Mouse (Mus musculus): ENCODE data around the gene Btbd11. TPM values are rescaled to one million over a fixed set of nuclear protein-coding genes. Genes with fewer than 3 reads are reported as not detected.
A peak's percentile ranks its signal among the peaks of the same experiment; 100 is the strongest.
"Not testable (repeated sequence)": the region's sequence is repeated elsewhere in the genome, so short reads cannot be mapped to it uniquely, and the experiment has no call there.

The Btbd11 gene
- polyA plus RNA-seq, 1 experiment from 2014 or later, result 2.8 TPM

DNA sequence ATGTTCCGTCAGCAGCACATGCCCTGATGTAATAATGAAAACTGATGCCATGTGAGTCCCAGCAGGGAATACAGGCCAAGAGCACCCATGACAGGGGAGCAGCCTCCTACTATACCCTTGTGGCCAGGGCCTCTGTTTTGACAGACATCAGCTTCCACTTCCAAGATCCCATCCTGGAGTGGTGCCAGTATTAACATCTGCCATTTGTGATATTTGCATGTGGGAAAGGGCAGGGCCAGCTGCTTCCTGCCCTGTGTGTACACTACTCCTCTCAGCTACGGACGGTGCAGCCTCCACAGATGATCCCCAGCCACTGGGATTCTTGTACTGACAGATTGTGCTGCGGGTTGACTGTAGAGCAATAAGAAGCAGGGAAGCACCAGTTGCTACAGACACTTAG, 269.3 kb downstream of the Btbd11 start:
- Histone ChIP-seq H3K27ac (ENCODE audit: low read length) (no peak overlapping the region), H3K4me2 (ENCODE audit: low read depth, low read length) (no peak overlapping the region), H3K27me3 (ENCODE audit: control insufficient read depth, insufficient read depth, low read length) (no peaks in the 10 kb centered on the region), H3K4me3 (replicated peaks; ENCODE audit: low read length) (no peak overlapping the region), H3K36me3 (ENCODE audit: control insufficient read depth, insufficient read depth, low read length) (no peaks in the 10 kb centered on the region), H3K9ac (ENCODE audit: low read length) (no peak overlapping the region), H3K4me1 (ENCODE audit: control insufficient read depth, insufficient read depth, low read length) (peaks cover 4% of the 10 kb centered on the region; the same call in 1 of the 2 replicates), H3K9me3 (replicated peaks; ENCODE audit: control insufficient read depth, low read length) (no peaks in the 10 kb centered on the region)
- ATAC-seq (ENCODE audit: insufficient read depth, low FRiP score), result 0 out of 2 replicates have a peak, but pooled peaks have one; percentile 40
- 24% methylated on average over 4 of the region's 4 CpGs for WGBS

DNA sequence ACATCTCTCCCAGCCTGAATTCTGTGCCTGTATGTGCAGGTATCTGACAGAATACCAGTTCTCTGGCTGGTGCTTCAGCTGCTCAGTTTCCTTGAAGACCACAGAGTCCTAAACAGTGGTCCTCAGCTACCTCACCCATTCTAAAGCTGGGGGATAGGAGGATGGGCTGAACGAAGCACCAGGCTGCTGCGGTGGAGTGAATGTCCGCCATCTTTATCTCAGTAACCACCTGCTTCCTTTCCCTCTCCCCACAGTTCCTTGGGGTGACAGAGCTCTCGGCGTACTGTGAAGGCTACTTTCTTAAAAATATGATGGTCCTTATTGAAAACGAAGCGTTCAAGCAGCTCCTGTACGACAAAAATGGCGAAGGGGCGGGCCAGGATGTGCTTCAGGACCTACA, 271.3 kb downstream of the Btbd11 start:
- WGBS, result 91% methylated on average over 10 of the region's 10 CpGs
- H3K36me3 ChIP-seq (ENCODE audit: control insufficient read depth, insufficient read depth, low read length), result no peaks in the 10 kb centered on the region
- no peak for ATAC-seq (ENCODE audit: insufficient read depth, low FRiP score)
- H3K9ac ChIP-seq (ENCODE audit: low read length), result no peak overlapping the region
- H3K27me3 ChIP-seq (ENCODE audit: control insufficient read depth, insufficient read depth, low read length), result no peaks in the 10 kb centered on the region
- H3K27ac ChIP-seq (ENCODE audit: low read length), result no peak overlapping the region
- H3K9me3 ChIP-seq (replicated peaks; ENCODE audit: control insufficient read depth, low read length), result no peaks in the 10 kb centered on the region
- no peak overlapping the region for H3K4me2 ChIP-seq (ENCODE audit: low read depth, low read length)
- peaks cover 4% of the 10 kb centered on the region; the same call in 1 of the 2 replicates for H3K4me1 ChIP-seq (ENCODE audit: control insufficient read depth, insufficient read depth, low read length)
- no peak overlapping the region for H3K4me3 ChIP-seq (replicated peaks; ENCODE audit: low read length)

DNA sequence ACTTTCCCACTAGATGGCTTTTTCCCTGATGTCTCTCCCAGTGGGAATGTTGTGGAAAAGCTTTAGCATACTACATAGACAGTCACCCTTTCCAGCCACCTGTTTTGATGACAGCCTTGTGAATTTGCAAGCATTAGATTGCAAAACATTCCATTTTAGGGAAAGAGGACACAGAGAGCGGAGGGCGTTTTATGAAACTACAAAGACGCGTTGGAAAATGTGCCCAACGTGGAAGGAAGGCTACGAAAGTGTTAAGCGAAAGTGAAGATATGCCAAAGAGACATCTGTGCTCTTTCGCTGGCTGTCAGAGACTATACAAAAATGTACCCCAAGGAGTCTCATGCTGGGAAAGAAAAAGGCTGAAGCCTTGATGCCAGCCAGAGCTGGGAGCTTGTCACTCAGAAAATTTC, 286.9 kb downstream of the Btbd11 start:
- Histone ChIP-seq H3K9ac (ENCODE audit: low read length) (no peak overlapping the region), H3K36me3 (ENCODE audit: control insufficient read depth, insufficient read depth, low read length) (no peaks in the 10 kb centered on the region), H3K9me3 (replicated peaks; ENCODE audit: control insufficient read depth, low read length) (0 out of 2 replicates have a peak, but pooled peaks cover 6% of the 10 kb centered on the region), H3K27me3 (ENCODE audit: control insufficient read depth, insufficient read depth, low read length) (no peaks in the 10 kb centered on the region), H3K4me2 (ENCODE audit: low read depth, low read length) (no peak overlapping the region), H3K4me1 (ENCODE audit: control insufficient read depth, insufficient read depth, low read length) (no peaks in the 10 kb centered on the region), H3K27ac (ENCODE audit: low read length) (no peak overlapping the region), H3K4me3 (replicated peaks; ENCODE audit: low read length) (no peak overlapping the region)
- 86% methylated on average over 8 of the region's 8 CpGs for WGBS
- no peak for ATAC-seq (ENCODE audit: insufficient read depth, low FRiP score)

DNA sequence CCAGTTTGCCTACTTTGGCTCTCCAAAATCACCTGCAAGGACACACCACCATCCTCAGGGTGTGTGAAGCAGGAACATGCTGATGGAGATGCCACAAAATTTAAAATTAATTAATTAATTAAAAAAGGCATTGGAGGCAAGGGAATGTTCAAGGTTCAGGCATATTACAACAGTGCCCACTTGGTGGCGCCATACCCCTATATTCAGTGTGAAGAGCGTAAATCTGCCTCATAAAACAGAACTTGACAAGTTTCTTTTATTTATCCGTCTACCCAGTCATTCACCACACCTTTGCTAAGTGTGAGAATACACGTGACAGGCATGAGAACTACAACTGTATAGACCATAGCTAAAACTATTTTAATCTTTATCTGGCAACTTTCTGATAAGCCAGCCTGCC, 292.0 kb downstream of the Btbd11 start:
- H3K27ac ChIP-seq (ENCODE audit: low read length), result no peak overlapping the region
- no peak overlapping the region for H3K4me3 ChIP-seq (replicated peaks; ENCODE audit: low read length)
- no peaks in the 10 kb centered on the region for H3K4me1 ChIP-seq (ENCODE audit: control insufficient read depth, insufficient read depth, low read length)
- WGBS, result 16% methylated on average over 4 of the region's 4 CpGs
- H3K9me3 ChIP-seq (replicated peaks; ENCODE audit: control insufficient read depth, low read length), result no peaks in the 10 kb centered on the region
- H3K4me2 ChIP-seq (ENCODE audit: low read depth, low read length), result no peak overlapping the region
- H3K9ac ChIP-seq (ENCODE audit: low read length), result no peak overlapping the region
- H3K27me3 ChIP-seq (ENCODE audit: control insufficient read depth, insufficient read depth, low read length), result no peaks in the 10 kb centered on the region
- no peak for ATAC-seq (ENCODE audit: insufficient read depth, low FRiP score)
- H3K36me3 ChIP-seq (ENCODE audit: control insufficient read depth, insufficient read depth, low read length), result no peaks in the 10 kb centered on the region

DNA sequence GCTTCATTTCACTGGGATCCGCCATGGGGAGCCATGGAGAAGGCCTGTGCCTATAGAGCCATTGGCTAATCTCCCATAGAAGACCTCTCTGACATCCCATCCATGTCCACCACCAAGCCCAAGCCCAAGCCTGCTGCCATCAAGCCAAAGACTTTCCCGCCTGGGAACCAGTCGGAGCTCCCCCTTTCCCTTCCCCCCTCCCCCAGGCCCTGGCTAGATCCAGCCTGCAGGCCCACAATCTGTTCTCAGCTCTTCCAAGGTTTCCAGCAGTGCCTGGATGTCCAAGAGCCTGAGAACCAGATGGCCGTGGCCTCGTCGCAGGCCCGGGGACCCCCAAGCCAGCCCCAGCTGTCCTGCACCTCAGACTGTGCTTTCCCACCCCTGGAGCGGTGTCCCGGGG, 295.8 kb downstream of the Btbd11 start:
- Histone ChIP-seq H3K4me2 (ENCODE audit: low read depth, low read length) (no peak overlapping the region), H3K9ac (ENCODE audit: low read length) (no peak overlapping the region), H3K4me1 (ENCODE audit: control insufficient read depth, insufficient read depth, low read length) (no peaks in the 10 kb centered on the region), H3K4me3 (replicated peaks; ENCODE audit: low read length) (no peak overlapping the region), H3K36me3 (ENCODE audit: control insufficient read depth, insufficient read depth, low read length) (no peaks in the 10 kb centered on the region), H3K27me3 (ENCODE audit: control insufficient read depth, insufficient read depth, low read length) (no peaks in the 10 kb centered on the region), H3K9me3 (replicated peaks; ENCODE audit: control insufficient read depth, low read length) (no peaks in the 10 kb centered on the region), H3K27ac (ENCODE audit: low read length) (no peak overlapping the region)
- WGBS, result 92% methylated on average over 9 of the region's 9 CpGs
- ATAC-seq (ENCODE audit: insufficient read depth, low FRiP score), result no peak

DNA sequence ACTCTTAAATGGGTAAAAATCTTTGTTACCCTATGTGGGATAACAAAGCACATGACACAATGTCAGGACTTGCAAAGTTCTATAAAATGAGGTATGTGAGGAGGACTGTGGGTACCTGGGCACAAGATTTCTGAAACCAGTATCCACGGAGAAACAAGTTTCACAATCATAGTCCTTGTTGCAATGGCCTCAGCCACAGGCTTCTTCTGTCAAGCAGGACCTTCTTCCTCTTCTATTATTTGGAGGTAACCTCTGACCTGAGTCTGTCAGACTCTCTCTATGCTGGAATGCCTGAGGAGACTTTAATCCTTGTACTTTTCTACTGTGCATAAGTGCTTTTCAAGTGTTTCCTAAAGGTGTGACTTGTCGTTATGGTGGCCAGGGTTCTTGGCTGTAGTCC, 307.8 kb downstream of the Btbd11 start:
- not testable (repeated sequence) for H3K9ac ChIP-seq (ENCODE audit: low read length); H3K27me3 ChIP-seq (ENCODE audit: control insufficient read depth, insufficient read depth, low read length); H3K4me3 ChIP-seq (replicated peaks; ENCODE audit: low read length); ATAC-seq (ENCODE audit: insufficient read depth, low FRiP score); H3K36me3 ChIP-seq (ENCODE audit: control insufficient read depth, insufficient read depth, low read length); H3K9me3 ChIP-seq (replicated peaks; ENCODE audit: control insufficient read depth, low read length); H3K27ac ChIP-seq (ENCODE audit: low read length); H3K4me2 ChIP-seq (ENCODE audit: low read depth, low read length); H3K4me1 ChIP-seq (ENCODE audit: control insufficient read depth, insufficient read depth, low read length)
- WGBS, result 53% methylated on average over 2 of the region's 2 CpGs

DNA sequence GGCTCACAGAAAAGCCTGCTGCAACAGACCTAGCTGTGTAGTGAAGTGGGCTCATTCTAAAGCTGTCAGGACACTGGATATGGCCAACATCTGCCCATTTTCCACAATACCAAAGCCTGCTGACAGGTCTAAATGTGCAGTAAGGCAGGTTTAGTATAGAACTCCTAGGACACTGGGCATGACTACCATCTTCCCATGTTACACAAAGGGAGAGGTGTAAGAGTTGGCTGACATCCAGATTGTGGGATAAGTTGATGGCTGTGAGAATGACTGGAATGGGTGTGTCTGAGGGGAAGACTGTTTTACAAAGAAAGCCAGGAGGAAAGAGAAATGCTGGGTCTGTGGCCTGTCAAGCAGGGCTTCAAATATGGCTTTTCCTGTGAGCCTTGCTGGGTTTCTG, 313.1 kb downstream of the Btbd11 start:
- ATAC-seq (ENCODE audit: insufficient read depth, low FRiP score), result no peak
- Histone ChIP-seq H3K36me3 (ENCODE audit: control insufficient read depth, insufficient read depth, low read length) (no peaks in the 10 kb centered on the region), H3K4me2 (ENCODE audit: low read depth, low read length) (no peak overlapping the region), H3K9me3 (replicated peaks; ENCODE audit: control insufficient read depth, low read length) (no peaks in the 10 kb centered on the region), H3K4me3 (replicated peaks; ENCODE audit: low read length) (no peak overlapping the region), H3K9ac (ENCODE audit: low read length) (no peak overlapping the region), H3K27ac (ENCODE audit: low read length) (no peak overlapping the region), H3K27me3 (ENCODE audit: control insufficient read depth, insufficient read depth, low read length) (no peaks in the 10 kb centered on the region), H3K4me1 (ENCODE audit: control insufficient read depth, insufficient read depth, low read length) (no peaks in the 10 kb centered on the region)

DNA sequence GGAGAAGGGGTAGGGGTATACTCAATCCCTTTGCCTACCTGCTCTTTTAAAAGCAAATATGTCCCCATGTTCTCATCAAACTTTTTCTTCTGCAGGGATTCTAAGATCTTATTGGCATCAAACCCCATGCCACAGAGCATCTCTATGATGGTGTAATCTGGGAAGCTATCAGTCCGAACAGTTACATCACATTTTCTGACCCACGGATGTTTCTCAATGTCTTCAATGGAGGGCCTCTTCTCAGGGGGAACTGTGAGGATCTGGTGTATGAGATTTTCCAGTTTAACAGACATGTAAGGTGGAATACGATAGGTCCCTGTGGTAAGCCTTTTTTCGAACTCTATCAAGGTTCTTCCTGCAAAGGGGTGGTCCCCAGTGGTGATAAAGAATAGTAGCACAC, 323.2 kb downstream of the Btbd11 start:
- not testable (repeated sequence) for H3K9me3 ChIP-seq (replicated peaks; ENCODE audit: control insufficient read depth, low read length); H3K27ac ChIP-seq (ENCODE audit: low read length); H3K36me3 ChIP-seq (ENCODE audit: control insufficient read depth, insufficient read depth, low read length); H3K9ac ChIP-seq (ENCODE audit: low read length); H3K4me3 ChIP-seq (replicated peaks; ENCODE audit: low read length); ATAC-seq (ENCODE audit: insufficient read depth, low FRiP score); H3K27me3 ChIP-seq (ENCODE audit: control insufficient read depth, insufficient read depth, low read length); H3K4me1 ChIP-seq (ENCODE audit: control insufficient read depth, insufficient read depth, low read length); H3K4me2 ChIP-seq (ENCODE audit: low read depth, low read length)
- 91% methylated on average over 4 of the region's 4 CpGs for WGBS

Measured in stomach, embryonic 16.5 days (tissue).